Comparison of ENCODE assay signal across 8 mouse cellular contexts in the genomic region with DNA sequence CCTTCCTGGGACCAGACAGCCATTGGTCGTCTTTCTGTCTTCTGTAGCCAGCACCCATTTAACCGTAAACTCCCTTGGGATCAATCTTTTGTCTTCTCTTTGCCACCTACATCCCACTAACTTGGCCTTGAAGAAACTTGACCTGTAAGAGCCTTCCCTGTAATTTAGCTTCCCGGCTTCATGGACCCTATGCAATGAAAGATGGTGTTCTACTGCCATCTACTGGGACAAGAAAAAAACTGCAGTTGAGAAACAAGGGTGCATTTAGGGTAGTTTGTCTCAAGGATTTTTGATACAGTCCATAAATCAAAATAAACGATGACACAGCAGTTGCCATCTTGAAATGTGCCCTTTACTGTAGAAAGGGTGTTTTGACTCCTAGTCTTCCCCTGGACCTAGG. TPM values are rescaled to one million over a fixed set of nuclear protein-coding genes. Genes with fewer than 3 reads are reported as not detected.
DNase-seq lines count a peak whose midpoint lies in the region; ATAC-seq and TF ChIP-seq lines count a peak whose summit lies in the region.

No protein-coding gene starts in this region.

- H3K9ac ChIP-seq in forebrain, postnatal 0 days: no peak overlapping the region
- H3K9ac ChIP-seq in midbrain, embryonic 14.5 days (replicated peaks; ENCODE audit: low read length): no peak overlapping the region
- H3K9ac ChIP-seq in midbrain, embryonic 13.5 days (replicated peaks): no peak overlapping the region

- H3K27me3 ChIP-seq in forebrain, postnatal 0 days (ENCODE audit: insufficient read depth, low read length): no peaks in the 10 kb centered on the region
- peaks cover 14% of the 10 kb centered on the region for H3K27me3 ChIP-seq in forebrain, embryonic 10.5 days (ENCODE audit: poor library complexity, severe bottlenecking)
- no peaks in the 10 kb centered on the region for H3K27me3 ChIP-seq in midbrain, embryonic 14.5 days (ENCODE audit: control insufficient read depth, insufficient read depth, low read length)
- no peaks in the 10 kb centered on the region for H3K27me3 ChIP-seq in midbrain, embryonic 13.5 days

- ATAC-seq in forebrain, postnatal 0 days: peak; percentile 45; the same call in 1 of the 2 replicates
- no peak for ATAC-seq in midbrain, embryonic 14.5 days (ENCODE audit: low FRiP score, low TSS enrichment)
- no peak for ATAC-seq in midbrain, embryonic 13.5 days
- ATAC-seq in neutrophil, adult 5-6 weeks (ENCODE audit: extremely low read depth, insufficient number of reproducible peaks, low FRiP score, poor library complexity, severe bottlenecking): peak; percentile 45; the same call in 1 of the 2 replicates

- H3K9me3 ChIP-seq in forebrain, postnatal 0 days (ENCODE audit: low read length): no peaks in the 10 kb centered on the region
- peaks cover 5% of the 10 kb centered on the region; the same call in 1 of the 2 replicates for H3K9me3 ChIP-seq in forebrain, embryonic 10.5 days
- H3K9me3 ChIP-seq in midbrain, embryonic 14.5 days (ENCODE audit: control insufficient read depth, low read length): no peaks in the 10 kb centered on the region
- H3K9me3 ChIP-seq in midbrain, embryonic 13.5 days: no peaks in the 10 kb centered on the region

- H3K4me2 ChIP-seq in forebrain, postnatal 0 days (ENCODE audit: low read depth): no peak overlapping the region
- no peak overlapping the region for H3K4me2 ChIP-seq in midbrain, embryonic 14.5 days (ENCODE audit: low read length)
- no peak overlapping the region for H3K4me2 ChIP-seq in midbrain, embryonic 13.5 days (replicated peaks)

- DNase-seq in forebrain, postnatal 0 days: peak; percentile 79
- no peak for DNase-seq in forebrain, embryonic 10.5 days (ENCODE audit: extremely low spot score, low spot score)
- peak; percentile 88 for DNase-seq in midbrain, embryonic 14.5 days
- DNase-seq in embryo, embryonic 11 days: peak; percentile 74
- DNase-seq in kidney, postnatal 10 days: no peak
- no peak for DNase-seq in thymus, postnatal 4 days

- TF ChIP-seq CTCF in forebrain, postnatal 0 days (IDR thresholded peaks at IDR 0.05; ENCODE audit: low read depth): peak; percentile 91

- H3K4me3 ChIP-seq in forebrain, postnatal 0 days (ENCODE audit: low read depth, low read length): no peak overlapping the region
- H3K4me3 ChIP-seq in forebrain, embryonic 10.5 days: no peak overlapping the region
- no peak overlapping the region for H3K4me3 ChIP-seq in midbrain, embryonic 14.5 days (replicated peaks; ENCODE audit: low read depth, low read length)
- H3K4me3 ChIP-seq in midbrain, embryonic 13.5 days (replicated peaks): no peak overlapping the region

- peaks cover 8% of the 10 kb centered on the region; the same call in 1 of the 2 replicates for H3K4me1 ChIP-seq in forebrain, postnatal 0 days (ENCODE audit: insufficient read depth)
- peaks cover 29% of the 10 kb centered on the region for H3K4me1 ChIP-seq in forebrain, embryonic 10.5 days
- H3K4me1 ChIP-seq in midbrain, embryonic 14.5 days (ENCODE audit: control insufficient read depth, insufficient read depth, low read length): no peaks in the 10 kb centered on the region
- H3K4me1 ChIP-seq in midbrain, embryonic 13.5 days (replicated peaks): peaks cover 15% of the 10 kb centered on the region

- WGBS in forebrain, postnatal 0 days: 12% methylated on average over 4 of the region's 4 CpGs
- WGBS in forebrain, embryonic 10.5 days: 19% methylated on average over 4 of the region's 4 CpGs
- 14% methylated on average over 4 of the region's 4 CpGs for WGBS in midbrain, embryonic 14.5 days
- WGBS in midbrain, embryonic 13.5 days: 14% methylated on average over 4 of the region's 4 CpGs

- no peaks in the 10 kb centered on the region for H3K36me3 ChIP-seq in forebrain, postnatal 0 days (ENCODE audit: insufficient read depth)
- no peaks in the 10 kb centered on the region for H3K36me3 ChIP-seq in forebrain, embryonic 10.5 days (replicated peaks)
- H3K36me3 ChIP-seq in midbrain, embryonic 14.5 days (ENCODE audit: control insufficient read depth, insufficient read depth, low read length): no peaks in the 10 kb centered on the region
- H3K36me3 ChIP-seq in midbrain, embryonic 13.5 days: no peaks in the 10 kb centered on the region

- H3K27ac ChIP-seq in forebrain, postnatal 0 days (ENCODE audit: low read depth, low read length): no peak overlapping the region
- no peak overlapping the region for H3K27ac ChIP-seq in forebrain, embryonic 10.5 days
- no peak overlapping the region for H3K27ac ChIP-seq in midbrain, embryonic 14.5 days (replicated peaks; ENCODE audit: low read depth, low read length)
- H3K27ac ChIP-seq in midbrain, embryonic 13.5 days: no peak overlapping the region

RNA-seq across cellular contexts. Expression of a gene that starts 27.0 kb away (rescaled TPM):
- 1.8 and 2.1 TPM in 2 replicates for total RNA-seq in forebrain, postnatal 0 days (2014; rRNA removed)
- 0.65 and 0.86 TPM in 2 replicates for polyA plus RNA-seq in forebrain, postnatal 0 days (2015; fragmentation: Nextera tagmentation; extraction: Ambion mirVana)
- 2.3 TPM in 2 replicates for polyA plus RNA-seq in forebrain, embryonic 10.5 days (2016; fragmentation: Nextera tagmentation; extraction: Ambion mirVana)
- 0.57 and 2.0 TPM in 2 replicates for polyA plus RNA-seq in midbrain, embryonic 14.5 days (2014; fragmentation: Nextera tagmentation; extraction: Ambion mirVana)
- polyA plus RNA-seq in midbrain, embryonic 13.5 days (2015; fragmentation: Nextera tagmentation; extraction: Ambion mirVana): 1.1 and 1.6 TPM in 2 replicates
- 0.23 and 0.25 TPM in 2 replicates for total RNA-seq in neutrophil, adult 5-6 weeks (2017)

RNA-seq across cellular contexts. Expression of a gene that starts 54.9 kb away (rescaled TPM):
- 1.1 and 1.7 TPM in 2 replicates for total RNA-seq in forebrain, postnatal 0 days (2014; rRNA removed)
- polyA plus RNA-seq in forebrain, postnatal 0 days (2015; fragmentation: Nextera tagmentation; extraction: Ambion mirVana): 1.6 and 1.7 TPM in 2 replicates
- polyA plus RNA-seq in forebrain, embryonic 10.5 days (2016; fragmentation: Nextera tagmentation; extraction: Ambion mirVana): 0.35 and 0.50 TPM in 2 replicates
- 0.27 and 0.66 TPM in 2 replicates for polyA plus RNA-seq in midbrain, embryonic 14.5 days (2014; fragmentation: Nextera tagmentation; extraction: Ambion mirVana)
- polyA plus RNA-seq in midbrain, embryonic 13.5 days (2015; fragmentation: Nextera tagmentation; extraction: Ambion mirVana): 0.44 and 0.46 TPM in 2 replicates
- 46.4 and 50.0 TPM in 2 replicates for total RNA-seq in neutrophil, adult 5-6 weeks (2017)

Comparison
In these comparisons a context has a peak if more than half of its experiments do, and no peak if none do; other contexts are left out.
1. DNase-seq: peak in forebrain, postnatal 0 days (single experiment), midbrain, embryonic 14.5 days (single experiment) and embryo, embryonic 11 days (single experiment); none in forebrain, embryonic 10.5 days (single experiment), kidney, postnatal 10 days (single experiment) and thymus, postnatal 4 days (single experiment).
2. ATAC-seq: peak in forebrain, postnatal 0 days (single experiment) and neutrophil, adult 5-6 weeks (single experiment); none in midbrain, embryonic 14.5 days (single experiment) and midbrain, embryonic 13.5 days (single experiment).